Mouse (Mus musculus) MEL (cell line): ENCODE results near the gene Oaz1. TPM values are rescaled to one million over a fixed set of nuclear protein-coding genes. Genes with fewer than 3 reads are reported as not detected.

ENCODE experiments used
- DNase-seq: peaks from one replicate; pipeline ENCODE4 v3.0.0; 2011; ENCODE audit warnings: low read depth, low spot score
- H3K27ac ChIP-seq: 2 replicates; pipeline ENCODE4 v1.5.1; 2012; ENCODE audit warnings: low read depth, mild to moderate bottlenecking, control low read depth, low read length, moderate library complexity; ENCODE audit not compliant: control insufficient read depth
- H3K27me3 ChIP-seq, 2 experiments: fragments of 150-350 bp in 1 of 2; sonication (generic) in 1 of 2; 2 replicates each; pipeline ENCODE4 v1.6.1; 2012; ENCODE audit warnings: low read length in 2 of 2, mild to moderate bottlenecking in 2 of 2, improper control_type of control experiment in 1 of 2, moderate library complexity in 1 of 2; ENCODE audit not compliant: insufficient read depth in 2 of 2, control insufficient read depth in 1 of 2
- H3K36me3 ChIP-seq, 2 experiments: 2 replicates each; pipeline ENCODE4 v1.6.1; 2012 to 2014; ENCODE audit warnings: low read length in 2 of 2, improper control_type of control experiment in 1 of 2, inconsistent platforms in 1 of 2, mild to moderate bottlenecking in 1 of 2; ENCODE audit not compliant: insufficient read depth in 2 of 2, control insufficient read depth in 1 of 2
- H3K4me1 ChIP-seq, 2 experiments: fragments of 150-350 bp in 1 of 2; sonication (generic) in 1 of 2; 2 replicates each; pipeline ENCODE4 v1.6.1; 2012; ENCODE audit warnings: low read length in 2 of 2, improper control_type of control experiment in 1 of 2, mild to moderate bottlenecking in 1 of 2; ENCODE audit not compliant: insufficient read depth in 2 of 2, control insufficient read depth in 1 of 2
- H3K4me3 ChIP-seq, 2 experiments: fragments of 150-350 bp in 1 of 2; sonication (generic) in 1 of 2; 2 replicates each; pipeline ENCODE4 v1.5.1; 2012; ENCODE audit warnings: low read depth in 2 of 2, low read length in 2 of 2, mild to moderate bottlenecking in 2 of 2, moderate library complexity in 2 of 2, control low read depth in 1 of 2, improper control_type of control experiment in 1 of 2; ENCODE audit not compliant: control insufficient read depth in 1 of 2, insufficient read depth in 1 of 2
- H3K79me2 ChIP-seq: 2 replicates; pipeline ENCODE4 v1.6.1; 2012; ENCODE audit warnings: mild to moderate bottlenecking, low read length, moderate library complexity; ENCODE audit not compliant: control insufficient read depth, poor library complexity, insufficient read depth
- H3K9ac ChIP-seq: 2 replicates; pipeline ENCODE4 v1.6.1; 2012; ENCODE audit warnings: low read depth, mild to moderate bottlenecking, control low read depth, low read length, moderate library complexity; ENCODE audit not compliant: control insufficient read depth, poor library complexity, severe bottlenecking
- H3K9me3 ChIP-seq: fragments of 150-350 bp; sonication (generic); replicated peaks from 2 replicates; pipeline ENCODE4 v1.6.1; 2012; ENCODE audit warnings: mild to moderate bottlenecking, low read length, improper control_type of control experiment, moderate library complexity; ENCODE audit not compliant: insufficient read depth
- CTCF ChIP-seq, 3 experiments: IDR thresholded peaks in 2 of 3; conservative IDR thresholded peaks in 1 of 3; 2 replicates each; pipeline ENCODE4 v1.5.1; 2011 to 2012; ENCODE audit warnings: low read length in 3 of 3, low read depth in 2 of 3, mild to moderate bottlenecking in 2 of 3, improper control_type of control experiment in 1 of 3, inconsistent platforms in 1 of 3, mixed read lengths in 1 of 3, moderate library complexity in 1 of 3; ENCODE audit not compliant: control insufficient read depth in 1 of 3, insufficient read depth in 1 of 3, poor library complexity in 1 of 3, severe bottlenecking in 1 of 3
- EP300 ChIP-seq, 2 experiments: IDR thresholded peaks; 2 replicates each; pipeline ENCODE4 v1.6.1; 2011; ENCODE audit warnings: improper control_type of control experiment in 2 of 2, low read length in 2 of 2, low read depth in 1 of 2, mild to moderate bottlenecking in 1 of 2
- GATA1 ChIP-seq: IDR thresholded peaks from 2 replicates; pipeline ENCODE4 v1.6.1; 2011; ENCODE audit warnings: low read depth, low read length, improper control_type of control experiment
- KAT2A ChIP-seq: conservative IDR thresholded peaks from 2 replicates; pipeline ENCODE4 v1.6.1; 2012; ENCODE audit warnings: low read depth, low read length, improper control_type of control experiment, inconsistent platforms
- MAZ ChIP-seq: IDR thresholded peaks from 2 replicates; pipeline ENCODE4 v1.6.1; 2012; ENCODE audit warnings: low read depth, mild to moderate bottlenecking, inconsistent platforms, low read length, improper control_type of control experiment
- MEF2A ChIP-seq: IDR thresholded peaks from 2 replicates; pipeline ENCODE4 v1.6.1; 2014; ENCODE audit warnings: low read depth, mild to moderate bottlenecking, inconsistent platforms, low read length, improper control_type of control experiment; ENCODE audit not compliant: poor library complexity, insufficient replicate concordance, severe bottlenecking; ENCODE audit errors: extremely low read depth
- MYC ChIP-seq: IDR thresholded peaks from 2 replicates; pipeline ENCODE4 v1.6.1; 2011; ENCODE audit warnings: low read depth, mild to moderate bottlenecking, low read length, improper control_type of control experiment, moderate library complexity
- POLR2AphosphoS5 ChIP-seq: IDR thresholded peaks from 2 replicates; pipeline ENCODE4 v1.6.1; 2012; ENCODE audit warnings: low read depth, borderline replicate concordance, mild to moderate bottlenecking, inconsistent platforms, low read length, moderate library complexity, mixed read lengths
- USF1 ChIP-seq: IDR thresholded peaks from 2 replicates; pipeline ENCODE4 v1.6.1; 2014; ENCODE audit warnings: low read depth, mild to moderate bottlenecking, inconsistent platforms, low read length, improper control_type of control experiment, moderate library complexity
- ZC3H11A ChIP-seq: IDR thresholded peaks from 2 replicates; pipeline ENCODE4 v1.6.1; 2012; ENCODE audit warnings: low read depth, mild to moderate bottlenecking, inconsistent platforms, low read length, improper control_type of control experiment
- ZKSCAN1 ChIP-seq: IDR thresholded peaks from 2 replicates; pipeline ENCODE4 v1.6.1; 2012; ENCODE audit warnings: low read depth, mild to moderate bottlenecking, inconsistent platforms, low read length, improper control_type of control experiment, moderate library complexity
- ZMIZ1 ChIP-seq: IDR thresholded peaks from 2 replicates; pipeline ENCODE4 v1.6.1; 2012; ENCODE audit warnings: low read depth, mild to moderate bottlenecking, inconsistent platforms, low read length, improper control_type of control experiment, moderate library complexity
- polyA plus RNA-seq, 2 experiments: library from polyadenylated mRNA; stranded (reverse) in 1 of 2; unstranded in 1 of 2; fragments of >175 nt in 1 of 2; fragments of >200 nt in 1 of 2; gene quantifications; 2 replicates each; pipeline versions ENCODE4 v1.2.1 to v1.2.4; 2012; ENCODE audit warnings: low replicate concordance in 2 of 2, low read depth in 1 of 2; ENCODE audit not compliant: insufficient read length in 2 of 2, insufficient read depth in 1 of 2, missing spikeins in 1 of 2
- total RNA-seq: library from RNA; depleted of rRNA; stranded (reverse); fragments of 300-350 nt; gene quantifications from 2 replicates; pipeline ENCODE4 v1.2.3, GENCODE M21; 2012

Gene Oaz1
- total and polyA plus RNA-seq, 3 experiments: 983 to 1,528 TPM; not detected in 1

GRCm38 (mm10) chr10:80826151-80827062 lies at the start of gene Oaz1 (continued):
- TF ChIP-seq GATA1: peak; percentile 35; the same call in 1 of the 2 replicates
- TF ChIP-seq KAT2A: peak; percentile 37; the same call in 1 of the 2 replicates
- TF ChIP-seq POLR2AphosphoS5: no peak
- TF ChIP-seq ZKSCAN1: no peak
- no peak; the same call in 1 of the 2 replicates for TF ChIP-seq MAZ

DNA sequence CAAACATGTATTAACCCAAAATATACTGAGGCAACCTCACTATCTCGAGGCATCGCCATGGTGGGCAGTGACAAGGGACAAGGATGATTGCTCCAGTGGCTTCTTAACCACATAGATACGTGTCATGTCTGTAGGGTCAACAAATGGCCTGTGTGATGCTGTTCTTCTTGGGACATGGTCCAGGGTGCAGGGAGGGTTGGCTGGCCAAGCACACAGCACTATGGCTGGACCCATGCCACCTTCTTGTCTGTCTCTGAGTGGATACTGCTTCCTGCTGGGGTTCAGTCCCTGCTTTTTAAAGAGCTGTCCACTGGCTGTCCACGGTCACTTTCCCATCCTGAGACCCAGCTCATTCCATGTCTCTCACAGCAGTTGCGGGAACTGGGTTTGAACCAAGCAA lies 49.3 kb upstream of the Oaz1 start:
- H3K36me3 ChIP-seq: peaks cover 10 to 23% of the 10 kb centered on the region in 2 experiments
- TF ChIP-seq ZC3H11A (no peak), MEF2A (no peak), USF1 (no peak), ZKSCAN1 (no peak)
- no peaks in the 10 kb centered on the region; the same call in 1 of the 2 replicates for H3K79me2 ChIP-seq
- no peak overlapping the region for H3K4me3 ChIP-seq
- no peak overlapping the region for H3K9ac ChIP-seq
- no peak for DNase-seq
- H3K4me1 ChIP-seq: peaks cover 12 to 18% of the 10 kb centered on the region in 2 experiments
- no peak overlapping the region for H3K27ac ChIP-seq
- no peaks in the 10 kb centered on the region for H3K27me3 ChIP-seq
- H3K9me3 ChIP-seq: no peaks in the 10 kb centered on the region

- DNase-seq: no peak
- Histone ChIP-seq H3K27ac (no peak overlapping the region), H3K27me3 (no peaks in the 10 kb centered on the region), H3K4me1 (no peaks in the 10 kb centered on the region), H3K9ac (no peak overlapping the region), H3K9me3 (no peaks in the 10 kb centered on the region), H3K36me3 (peaks cover 0 to 19% of the 10 kb centered on the region in 2 experiments; a peak in 2 of 4 replicates), H3K79me2 (no peaks in the 10 kb centered on the region; the same call in 1 of the 2 replicates), H3K4me3 (no peak overlapping the region)
- TF ChIP-seq EP300 (IDR thresholded peaks at IDR 0.05; ENCODE audit: low read depth in 1 of 2, low read length in 2 of 2): no peak
- no peak for TF ChIP-seq ZMIZ1
- TF ChIP-seq MYC: no peak
- TF ChIP-seq USF1: no peak
- TF ChIP-seq CTCF (IDR thresholded peaks at IDR 0.05 in 2 of 3, conservative IDR thresholded peaks at IDR 0.05 in 1 of 3; ENCODE audit: control insufficient read depth in 1 of 3, insufficient read depth in 1 of 3, low read depth in 2 of 3, low read length in 3 of 3, poor library complexity in 1 of 3, severe bottlenecking in 1 of 3): no peak
Observed at GRCm38 (mm10) chr10:80779565-80779964, 46.9 kb upstream of the Oaz1 start.
